Mouse (Mus musculus): ENCODE data around the gene Fam160a1.

Fam160a1 gene

DNA sequence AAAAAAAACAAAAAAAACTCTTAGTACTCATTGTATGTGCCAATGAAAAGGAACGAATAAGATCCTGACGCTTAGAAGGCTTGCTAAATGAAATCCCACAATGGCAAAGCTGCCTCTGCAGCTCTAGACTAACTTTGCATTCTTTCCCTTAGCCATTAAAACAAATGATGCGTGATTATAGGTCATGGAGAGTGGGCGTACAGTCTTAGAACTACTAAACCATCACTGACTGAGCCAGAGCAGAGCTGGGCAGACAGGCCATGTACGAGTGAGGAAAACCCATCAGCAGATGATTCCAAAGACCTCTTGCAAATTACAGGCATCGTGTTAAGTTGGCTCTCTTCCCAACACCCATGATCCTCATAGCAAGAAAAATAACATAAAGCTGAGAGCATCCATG is 10.7 kb upstream of the Fam160a1 start:
- no peak for ATAC-seq (ENCODE audit: insufficient number of reproducible peaks, low FRiP score, low TSS enrichment)

GRCm38 (mm10) chr3:85827283-85827682 is 10.2 kb upstream of the Fam160a1 start:
- ATAC-seq (ENCODE audit: insufficient number of reproducible peaks, low FRiP score, low TSS enrichment), result no peak

GRCm38 (mm10) chr3:85820839-85821548 is 3.9 kb upstream of the Fam160a1 start:
- no peak for ATAC-seq (ENCODE audit: insufficient number of reproducible peaks, low FRiP score, low TSS enrichment)

DNA sequence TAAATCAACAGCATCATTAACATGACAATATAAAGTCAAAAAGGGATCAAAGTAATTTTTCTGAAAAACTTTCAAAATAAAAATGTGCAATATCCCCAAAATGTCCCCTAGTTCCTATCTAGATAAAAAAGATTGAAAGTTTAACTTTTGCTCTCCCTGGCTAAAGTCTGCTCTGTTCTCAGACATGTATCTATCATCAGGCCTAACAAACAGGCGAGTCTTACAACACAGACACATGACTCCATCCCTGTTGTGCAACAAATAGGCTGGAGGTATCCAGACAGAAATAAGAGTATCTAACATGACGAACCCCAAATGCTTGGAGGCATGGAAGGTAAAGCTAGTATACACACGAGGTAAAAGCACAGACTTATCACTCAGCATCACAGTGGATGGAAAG is 2.2 kb upstream of the Fam160a1 start:
- ATAC-seq (ENCODE audit: insufficient number of reproducible peaks, low FRiP score, low TSS enrichment), result no peak

- no peak for ATAC-seq (ENCODE audit: insufficient number of reproducible peaks, low FRiP score, low TSS enrichment)
Measured at GRCm38 (mm10) chr3:85814241-85814640, 2.9 kb downstream of the Fam160a1 start.

- no peak for ATAC-seq (ENCODE audit: insufficient number of reproducible peaks, low FRiP score, low TSS enrichment)
Measured at GRCm38 (mm10) chr3:85813101-85814014, 3.7 kb downstream of the Fam160a1 start.

DNA sequence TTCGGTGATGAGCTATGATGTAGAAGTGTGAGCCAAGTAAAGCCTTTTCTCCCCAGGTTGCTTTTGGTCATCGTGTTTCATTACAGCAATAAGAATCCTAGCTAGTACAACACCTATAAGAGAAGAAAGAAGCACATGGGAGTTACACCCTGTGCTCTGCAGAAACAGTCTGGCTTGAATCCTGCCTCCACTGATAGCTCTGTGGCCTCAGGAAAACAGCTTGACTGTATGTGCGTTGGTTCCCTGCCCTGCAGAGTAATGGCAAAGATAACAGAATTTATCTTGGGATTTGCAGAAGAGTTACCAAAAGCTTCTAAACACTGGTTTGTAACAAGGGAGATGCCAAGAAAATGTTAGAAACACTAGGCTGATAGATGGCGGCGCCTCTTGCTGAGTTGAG is 5.1 kb downstream of the Fam160a1 start:
- ATAC-seq (ENCODE audit: insufficient number of reproducible peaks, low FRiP score, low TSS enrichment), result no peak

DNA sequence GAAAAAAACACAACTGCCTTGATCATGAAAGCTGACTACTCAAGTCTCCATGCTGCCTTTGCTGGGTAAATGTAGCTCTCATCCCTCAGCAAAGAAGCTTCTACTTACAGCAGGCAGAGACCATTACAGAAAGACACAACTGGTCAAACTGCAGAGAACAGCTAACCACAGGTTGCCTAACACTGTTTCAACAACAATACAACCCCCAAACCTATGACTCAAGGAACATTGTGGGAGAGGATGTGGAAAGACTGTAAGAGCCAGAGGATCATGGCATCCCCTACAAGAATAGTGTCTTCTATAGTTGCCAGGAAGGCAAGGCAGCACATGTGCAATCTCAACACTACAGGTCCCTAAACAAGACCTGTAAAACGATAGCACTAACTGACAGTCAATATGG is 23.9 kb downstream of the Fam160a1 start:
- ATAC-seq (ENCODE audit: insufficient number of reproducible peaks, low FRiP score, low TSS enrichment), result no peak

DNA sequence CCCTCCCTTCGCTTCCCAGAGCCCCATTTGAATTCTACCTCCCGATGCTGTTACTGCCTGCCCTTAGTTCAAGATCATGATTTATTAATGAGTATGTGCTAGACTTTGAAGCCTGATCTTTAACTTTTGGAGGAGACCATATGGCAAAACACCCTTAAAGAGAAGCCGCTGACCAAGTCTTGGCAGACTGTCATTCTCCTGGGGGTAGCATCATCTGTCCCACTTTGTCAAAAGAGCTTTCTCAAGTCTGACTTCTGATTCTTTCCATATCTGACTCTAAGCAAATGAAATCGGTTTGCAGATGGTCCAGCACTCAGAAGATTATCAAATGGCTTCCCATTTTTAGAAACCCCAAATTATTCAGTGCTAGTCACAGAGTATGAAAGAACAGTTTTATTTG is 27.3 kb downstream of the Fam160a1 start:
- ATAC-seq (ENCODE audit: insufficient number of reproducible peaks, low FRiP score, low TSS enrichment), result no peak

DNA sequence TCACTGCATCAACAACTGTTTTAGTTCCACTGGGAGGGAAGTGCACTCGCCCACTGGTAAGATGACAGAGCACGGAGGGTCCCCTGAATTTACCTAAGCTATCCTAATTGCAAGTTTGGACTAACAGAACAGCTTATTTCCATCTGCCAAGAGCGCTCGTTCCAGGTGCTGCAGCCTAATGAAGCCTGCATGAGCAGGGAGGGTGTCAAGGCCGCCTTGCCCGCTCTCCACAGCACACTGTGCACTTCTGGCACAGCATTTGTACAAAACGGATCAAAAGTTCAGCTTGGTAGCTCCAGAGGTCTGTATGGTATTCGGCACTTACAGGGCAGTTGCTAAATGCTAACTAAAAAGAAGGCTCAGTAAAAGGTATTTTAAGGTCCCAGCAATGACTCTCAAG is 30.6 kb downstream of the Fam160a1 start:
- ATAC-seq (ENCODE audit: insufficient number of reproducible peaks, low FRiP score, low TSS enrichment), result no peak

DNA sequence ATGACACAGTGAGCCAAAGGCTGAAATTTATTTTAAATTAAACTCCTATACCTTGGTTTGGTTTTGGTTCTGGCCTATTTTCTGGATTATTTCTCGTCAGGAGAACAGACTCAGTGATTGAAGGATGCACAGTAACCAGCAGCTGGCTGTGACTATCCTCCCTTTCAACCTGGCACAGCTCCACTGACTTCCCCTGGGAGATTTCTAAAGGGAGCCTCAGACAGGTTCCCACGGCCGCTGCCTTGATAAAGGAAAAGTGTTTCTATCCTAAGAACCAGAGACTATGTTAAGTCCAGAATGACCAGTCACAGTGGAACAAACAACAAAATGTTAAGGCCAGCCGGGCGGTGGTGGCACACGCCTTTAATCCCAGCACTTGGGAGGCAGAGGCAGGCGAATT is 36.2 kb downstream of the Fam160a1 start:
- ATAC-seq (ENCODE audit: insufficient number of reproducible peaks, low FRiP score, low TSS enrichment), result no peak

GRCm38 (mm10) chr3:85780332-85780731 is 36.8 kb downstream of the Fam160a1 start:
- no peak for ATAC-seq (ENCODE audit: insufficient number of reproducible peaks, low FRiP score, low TSS enrichment)

GRCm38 (mm10) chr3:85777841-85778240 is 39.2 kb downstream of the Fam160a1 start:
- ATAC-seq (ENCODE audit: insufficient number of reproducible peaks, low FRiP score, low TSS enrichment), result no peak

- ATAC-seq (ENCODE audit: insufficient number of reproducible peaks, low FRiP score, low TSS enrichment), result no peak
Measured at GRCm38 (mm10) chr3:85777356-85777755, 39.7 kb downstream of the Fam160a1 start.

- ATAC-seq (ENCODE audit: insufficient number of reproducible peaks, low FRiP score, low TSS enrichment), result no peak
Measured at GRCm38 (mm10) chr3:85776707-85777106, 40.4 kb downstream of the Fam160a1 start.

- no peak for ATAC-seq (ENCODE audit: insufficient number of reproducible peaks, low FRiP score, low TSS enrichment)
Measured at GRCm38 (mm10) chr3:85776126-85776525, 41.0 kb downstream of the Fam160a1 start.

DNA sequence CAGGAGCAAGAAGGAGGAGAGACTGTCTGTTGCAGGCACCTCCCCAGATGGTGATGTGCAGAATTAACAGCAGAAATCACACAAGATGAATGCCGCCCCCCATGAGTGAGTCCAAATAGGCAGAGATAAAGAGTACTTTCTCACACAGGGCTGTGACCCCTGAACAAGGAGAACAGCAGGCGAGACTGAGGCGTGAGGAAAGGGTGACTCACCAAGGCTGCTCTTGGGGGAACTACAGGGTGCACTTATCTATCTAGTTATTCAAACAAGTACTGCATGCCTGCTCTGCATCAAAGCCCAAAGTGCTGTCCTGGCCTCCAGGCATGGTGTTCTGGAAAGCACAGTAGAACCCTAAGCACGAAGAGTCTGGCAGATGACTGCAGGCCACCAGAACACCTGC is 43.2 kb downstream of the Fam160a1 start:
- no peak for ATAC-seq (ENCODE audit: insufficient number of reproducible peaks, low FRiP score, low TSS enrichment)

- no peak for ATAC-seq (ENCODE audit: insufficient number of reproducible peaks, low FRiP score, low TSS enrichment)
Measured at GRCm38 (mm10) chr3:85773425-85773824, 43.7 kb downstream of the Fam160a1 start.

DNA sequence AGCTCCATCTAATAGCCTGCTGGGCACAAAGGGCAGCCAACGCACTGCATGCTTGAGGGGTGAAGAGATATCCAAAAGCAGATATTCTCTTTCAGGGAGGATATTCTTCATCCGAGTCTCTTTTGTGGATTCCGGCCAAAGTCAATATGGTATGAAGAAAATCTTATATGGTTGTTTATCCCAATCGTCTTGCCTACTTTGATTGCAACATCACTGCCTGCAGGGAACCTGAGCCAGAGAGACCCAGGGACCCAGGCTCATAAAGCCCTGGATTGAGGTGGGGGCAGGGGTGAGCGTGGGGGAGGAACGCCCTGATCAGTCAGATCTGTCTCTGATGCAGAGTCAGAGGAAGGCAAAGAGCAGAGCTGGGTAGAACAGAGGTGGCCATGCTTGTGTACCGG is 52.2 kb downstream of the Fam160a1 start:
- ATAC-seq (ENCODE audit: insufficient number of reproducible peaks, low FRiP score, low TSS enrichment), result no peak

- ATAC-seq (ENCODE audit: insufficient number of reproducible peaks, low FRiP score, low TSS enrichment), result no peak
Measured at GRCm38 (mm10) chr3:85764008-85764834, 52.9 kb downstream of the Fam160a1 start.

GRCm38 (mm10) chr3:85757944-85758343 is 59.1 kb downstream of the Fam160a1 start:
- no peak for ATAC-seq (ENCODE audit: insufficient number of reproducible peaks, low FRiP score, low TSS enrichment)
